Mouse (Mus musculus) heart, embryonic 13.5 days (tissue): Measurements from ENCODE around the gene Yjefn3. TPM values are rescaled to one million over a fixed set of nuclear protein-coding genes. Genes with fewer than 3 reads are reported as not detected.
"Not testable (repeated sequence)": the region's sequence is repeated elsewhere in the genome, so short reads cannot be mapped to it uniquely, and the experiment has no call there.

ENCODE experiments used
- ATAC-seq: fragments of 200-750 bp; cut with Nextera tagmentation; 2 replicates; pipeline ENCODE4 v1.8.0; 2017; ENCODE audit warnings: moderate TSS enrichment; ENCODE audit not compliant: insufficient number of reproducible peaks, low FRiP score, low TSS enrichment; ENCODE audit errors: extremely low read depth
- H3K27ac ChIP-seq: fragments of 300-500 bp; sonication (generic); replicated peaks from 2 replicates; pipeline ENCODE4 v1.5.1; 2015; ENCODE audit warnings: moderate library complexity, mild to moderate bottlenecking, inconsistent platforms
- H3K27me3 ChIP-seq: fragments of 300-500 bp; sonication (generic); replicated peaks from 2 replicates; pipeline ENCODE4 v1.6.1; 2015; ENCODE audit warnings: mild to moderate bottlenecking, inconsistent platforms
- H3K36me3 ChIP-seq: fragments of 300-500 bp; sonication (generic); 2 replicates; pipeline ENCODE4 v1.6.1; 2015; ENCODE audit warnings: mild to moderate bottlenecking, inconsistent platforms
- H3K4me1 ChIP-seq: fragments of 300-500 bp; sonication (generic); 2 replicates; pipeline ENCODE4 v1.6.1; 2015; ENCODE audit warnings: inconsistent platforms
- H3K4me2 ChIP-seq: fragments of 300-500 bp; sonication (generic); 2 replicates; pipeline ENCODE4 v1.6.1; 2015; ENCODE audit warnings: inconsistent platforms, mild to moderate bottlenecking, moderate library complexity
- H3K4me3 ChIP-seq: fragments of 300-500 bp; sonication (generic); 2 replicates; pipeline ENCODE4 v1.5.1; 2015; ENCODE audit warnings: moderate library complexity, mild to moderate bottlenecking, inconsistent platforms
- H3K9ac ChIP-seq: fragments of 300-500 bp; sonication (generic); 2 replicates; pipeline ENCODE4 v1.6.1; 2015; ENCODE audit warnings: inconsistent platforms, mild to moderate bottlenecking, moderate library complexity
- H3K9me3 ChIP-seq: fragments of 300-500 bp; sonication (generic); 2 replicates; pipeline ENCODE4 v1.6.1; 2016; ENCODE audit warnings: inconsistent platforms
- WGBS: fragments of 180-500 bp; shearing (Covaris S2); methylation state at CpG from one replicate; pipeline ENCODE4 v1.1.7; 2015; ENCODE audit warnings: mixed read lengths; 5-methylcytosine and 5-hydroxymethylcytosine counted together
- polyA plus RNA-seq: library from polyadenylated mRNA; unstranded; fragments of >200 nt; fragmentation: Nextera tagmentation; extraction: Ambion mirVana; gene quantifications from 2 replicates; pipeline ENCODE4 v1.2.1, GENCODE M21; 2015

The Yjefn3 gene
- 8.1 and 8.2 TPM in 2 replicates for polyA plus RNA-seq

DNA sequence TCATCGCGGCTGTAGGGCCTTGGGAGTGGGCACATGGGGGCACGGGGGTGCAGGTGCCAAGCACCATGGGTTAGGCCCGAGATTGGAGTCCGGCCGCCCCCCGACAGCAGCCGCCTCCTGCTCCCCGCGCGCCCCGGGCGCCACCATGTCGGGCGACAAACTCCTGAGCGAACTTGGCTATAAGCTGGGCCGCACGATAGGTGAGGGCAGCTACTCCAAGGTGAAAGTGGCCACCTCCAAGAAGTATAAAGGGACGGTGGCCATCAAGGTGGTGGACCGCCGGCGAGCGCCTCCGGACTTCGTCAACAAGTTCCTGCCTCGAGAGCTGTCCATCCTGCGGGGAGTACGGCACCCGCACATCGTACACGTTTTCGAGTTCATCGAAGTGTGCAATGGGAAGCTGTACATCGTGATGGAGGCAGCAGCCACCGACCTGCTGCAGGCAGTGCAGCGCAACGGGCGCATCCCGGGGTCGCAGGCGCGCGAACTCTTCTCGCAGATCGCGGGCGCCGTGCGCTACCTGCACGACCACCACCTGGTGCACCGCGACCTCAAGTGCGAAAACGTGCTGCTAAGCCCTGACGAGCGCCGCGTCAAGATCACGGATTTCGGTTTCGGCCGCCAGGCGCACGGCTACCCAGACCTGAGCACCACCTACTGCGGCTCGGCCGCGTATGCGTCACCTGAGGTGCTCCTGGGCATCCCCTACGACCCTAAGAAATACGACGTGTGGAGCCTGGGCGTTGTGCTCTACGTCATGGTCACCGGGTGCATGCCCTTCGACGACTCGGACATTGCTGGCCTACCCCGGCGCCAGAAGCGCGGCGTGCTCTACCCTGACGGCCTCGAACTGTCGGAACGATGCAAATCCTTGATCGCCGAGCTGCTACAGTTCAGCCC is at the start of gene Yjefn3, which contains the start of the genes Tssk6 and Ndufa13:
Gene Yjefn3 (minus strand): TSS at position 550 of the 900 bp plus-strand sequence.
Gene Tssk6 (plus strand): TSS at position 22 of the 900 bp plus-strand sequence.
Gene Ndufa13 (minus strand): TSS at position 396 of the 900 bp plus-strand sequence.
- Histone ChIP-seq H3K4me1 (peaks cover 78% of the 10 kb centered on the region), H3K4me2 (peak within 1 kb of the TSS; percentile 95), H3K9me3 (no peaks in the 10 kb centered on the region), H3K36me3 (peaks cover 27% of the 10 kb centered on the region), H3K27ac (peak within 1 kb of the TSS; percentile 91), H3K9ac (peak within 1 kb of the TSS; percentile 91), H3K4me3 (peak within 1 kb of the TSS; percentile 75), H3K27me3 (no peaks in the 10 kb centered on the region)
- WGBS, result 4% methylated on average over 89 of the region's 89 CpGs
- ATAC-seq, result peak; percentile 6

DNA sequence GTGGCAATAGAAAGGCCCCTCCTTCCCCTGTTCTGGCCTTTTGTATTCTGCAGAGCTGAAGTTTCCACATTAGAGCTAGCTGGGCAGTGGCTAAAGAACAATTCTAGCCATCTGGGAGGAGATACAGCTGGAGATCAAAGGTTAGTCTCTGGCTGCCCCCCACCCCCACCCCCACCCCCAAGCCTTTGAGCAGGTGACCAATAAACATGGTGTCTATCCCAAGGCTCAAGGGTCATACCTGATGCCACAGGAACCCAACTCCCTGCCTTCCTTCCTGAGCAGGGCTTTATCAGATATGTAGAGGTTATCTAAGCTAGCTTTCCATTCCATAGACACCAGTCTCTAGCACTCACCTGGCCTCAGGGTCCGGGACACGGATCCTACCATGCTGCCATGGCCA is 47.8 kb upstream of the Yjefn3 start:
- ATAC-seq, result no peak
- no peak overlapping the region for H3K4me3 ChIP-seq
- WGBS, result 81% methylated on average over 2 of the region's 2 CpGs

DNA sequence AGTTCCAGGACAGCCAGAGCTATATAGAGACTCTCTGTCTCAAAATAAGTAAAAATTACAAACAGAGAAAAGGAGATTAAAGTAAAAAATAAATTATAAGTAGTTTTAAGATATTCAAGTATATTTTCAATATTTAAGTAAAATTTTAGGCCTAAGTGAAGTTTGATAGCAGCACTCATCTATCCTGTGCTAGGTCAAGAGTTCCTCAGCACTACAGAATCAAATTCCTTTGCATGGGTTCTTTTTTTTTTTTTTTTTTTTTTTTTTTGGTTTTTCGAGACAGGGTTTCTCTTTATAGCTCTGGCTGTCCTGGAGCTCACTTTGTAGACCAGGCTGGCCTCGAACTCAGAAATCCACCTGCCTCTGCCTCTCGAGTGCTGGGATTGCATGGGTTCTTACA is 40.0 kb upstream of the Yjefn3 start:
- not testable (repeated sequence) for H3K27ac ChIP-seq, H3K27me3 ChIP-seq, H3K9me3 ChIP-seq, H3K9ac ChIP-seq, ATAC-seq, H3K4me3 ChIP-seq, H3K4me2 ChIP-seq
- Histone ChIP-seq H3K36me3 (peaks cover 11% of the 10 kb centered on the region), H3K4me1 (peaks cover 62% of the 10 kb centered on the region)
- WGBS, result 83% methylated on average over 3 of the region's 3 CpGs

More for the DNA sequence above, 47.8 kb upstream of the Yjefn3 start:
- peaks cover 33% of the 10 kb centered on the region for H3K36me3 ChIP-seq
- peaks cover 27% of the 10 kb centered on the region for H3K4me1 ChIP-seq
- H3K4me2 ChIP-seq, result no peak overlapping the region
- no peak overlapping the region for H3K9ac ChIP-seq
- H3K27ac ChIP-seq, result no peak overlapping the region
- H3K27me3 ChIP-seq, result no peaks in the 10 kb centered on the region
- H3K9me3 ChIP-seq, result no peaks in the 10 kb centered on the region

- 79% methylated on average over 2 of the region's 2 CpGs for WGBS
- H3K4me1 ChIP-seq, result peaks cover 84% of the 10 kb centered on the region
- H3K9me3 ChIP-seq, result no peaks in the 10 kb centered on the region
Measured at GRCm38 (mm10) chr8:69940386-69940785, 37.9 kb upstream of the Yjefn3 start.

GRCm38 (mm10) chr8:69939633-69940032 is 37.1 kb upstream of the Yjefn3 start:
- Histone ChIP-seq H3K9me3 (no peaks in the 10 kb centered on the region), H3K4me1 (peaks cover 88% of the 10 kb centered on the region), H3K27ac (peak overlapping the region; percentile 82), H3K9ac (peak overlapping the region; percentile 44; the same call in 1 of the 2 replicates), H3K4me3 (no peak overlapping the region), H3K4me2 (peak overlapping the region; percentile 28), H3K27me3 (no peaks in the 10 kb centered on the region), H3K36me3 (peaks cover 12% of the 10 kb centered on the region)
- WGBS, result 13% methylated on average over 3 of the region's 3 CpGs
- ATAC-seq, result 0 out of 2 replicates have a peak, but pooled peaks have one; percentile 38

More at GRCm38 (mm10) chr8:69940386-69940785, 37.9 kb upstream of the Yjefn3 start:
- Histone ChIP-seq H3K9ac (no peak overlapping the region), H3K27ac (peak overlapping the region; percentile 82), H3K4me2 (no peak overlapping the region), H3K36me3 (peaks cover 7% of the 10 kb centered on the region; the same call in 1 of the 2 replicates), H3K4me3 (no peak overlapping the region), H3K27me3 (no peaks in the 10 kb centered on the region)
- ATAC-seq, result no peak

DNA sequence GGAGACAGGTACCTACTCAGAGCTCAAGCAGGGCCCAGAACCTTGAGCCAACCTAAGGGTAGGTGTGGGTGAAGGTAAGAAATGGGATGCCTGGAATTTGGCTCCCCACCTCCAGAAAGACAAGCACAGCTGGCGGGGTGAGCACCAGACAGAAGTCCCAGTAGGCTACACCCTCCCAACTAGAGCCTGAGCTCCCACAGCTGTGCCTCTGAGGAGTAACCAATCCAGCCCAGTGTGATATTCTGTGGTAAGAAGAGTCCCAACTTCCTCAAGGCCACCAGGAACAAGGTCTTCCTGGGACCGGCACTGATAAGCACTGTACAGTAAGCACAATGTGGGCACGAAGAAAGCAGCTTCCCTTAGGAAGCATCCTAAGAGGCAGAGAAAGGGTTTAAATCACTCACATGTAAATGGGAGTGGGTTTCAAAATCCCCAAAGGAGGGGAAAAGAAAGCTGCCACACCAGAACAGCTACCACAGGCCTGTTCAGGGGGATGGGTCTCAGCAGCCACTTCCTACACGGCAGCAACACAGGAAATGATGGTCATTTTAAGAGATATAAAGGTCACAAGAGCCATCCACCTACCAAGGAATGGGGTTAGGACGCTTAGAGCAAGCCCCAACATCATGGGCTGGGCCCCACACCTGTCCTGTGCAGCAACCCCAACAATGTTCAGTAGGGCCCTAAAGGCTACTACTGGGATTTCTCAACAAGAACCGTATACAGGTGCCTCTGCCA is 35.9 kb upstream of the Yjefn3 start:
- no peak for ATAC-seq
- Histone ChIP-seq H3K4me3 (no peak overlapping the region), H3K27me3 (no peaks in the 10 kb centered on the region), H3K9me3 (no peaks in the 10 kb centered on the region), H3K27ac (peak overlapping the region; percentile 95), H3K36me3 (peaks cover 24% of the 10 kb centered on the region), H3K4me1 (peaks cover 85% of the 10 kb centered on the region), H3K4me2 (no peak overlapping the region), H3K9ac (0 out of 2 replicates have a peak overlapping the region, but pooled peaks have one; percentile 3)
- 66% methylated on average over 6 of the region's 6 CpGs for WGBS

- no peak for ATAC-seq
- Histone ChIP-seq H3K9ac (peak overlapping the region; percentile 50; the same call in 1 of the 2 replicates), H3K27me3 (no peaks in the 10 kb centered on the region), H3K27ac (peak overlapping the region; percentile 95), H3K4me2 (no peak overlapping the region), H3K4me1 (peaks cover 78% of the 10 kb centered on the region), H3K4me3 (no peak overlapping the region), H3K36me3 (peaks cover 30% of the 10 kb centered on the region), H3K9me3 (no peaks in the 10 kb centered on the region)
- 60% methylated on average over 3 of the region's 3 CpGs for WGBS
Measured at GRCm38 (mm10) chr8:69937466-69937865, 35.0 kb upstream of the Yjefn3 start.

DNA sequence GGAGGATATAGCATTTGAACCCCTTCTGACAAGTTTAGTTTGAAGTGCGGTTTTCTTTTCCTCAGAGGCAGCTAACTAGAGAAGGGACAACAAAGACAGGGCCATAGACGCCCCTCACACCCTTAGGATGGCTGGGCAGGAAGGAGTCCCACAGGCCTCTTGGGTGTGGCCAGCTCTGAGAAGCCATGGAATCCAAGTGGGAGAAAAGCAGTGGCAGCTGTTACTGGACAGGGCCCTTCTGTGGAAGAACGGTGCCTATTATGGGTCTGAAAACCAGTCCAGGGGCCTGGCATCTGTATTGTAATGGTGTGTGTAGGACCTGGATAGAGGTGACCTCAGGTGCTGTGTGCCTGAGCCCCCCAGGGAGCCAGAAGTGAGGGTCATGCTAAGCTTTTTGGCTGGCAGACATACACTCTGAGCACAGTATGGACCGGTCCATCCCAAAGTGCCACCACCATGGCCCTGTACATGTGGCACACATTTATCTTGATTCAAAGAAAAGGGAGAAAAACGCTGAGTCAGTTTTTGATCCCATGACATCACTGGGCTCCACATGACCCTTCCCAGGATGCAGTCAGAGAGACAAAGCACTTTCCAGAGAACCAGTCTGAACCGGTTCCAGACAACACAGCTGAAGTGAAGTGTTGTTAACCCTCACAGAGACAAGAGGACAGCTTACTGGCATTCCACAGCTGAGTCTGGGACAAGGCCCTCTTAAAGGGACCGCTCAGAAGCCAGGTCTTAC is 33.7 kb upstream of the Yjefn3 start:
- Histone ChIP-seq H3K4me3 (no peak overlapping the region), H3K9ac (peak overlapping the region; percentile 65), H3K27me3 (no peaks in the 10 kb centered on the region), H3K27ac (peak overlapping the region; percentile 95), H3K4me1 (peaks cover 75% of the 10 kb centered on the region), H3K36me3 (peaks cover 35% of the 10 kb centered on the region), H3K9me3 (no peaks in the 10 kb centered on the region), H3K4me2 (peak overlapping the region; percentile 24; the same call in 1 of the 2 replicates)
- 44% methylated on average over 7 of the region's 7 CpGs for WGBS
- peak; percentile 67; the same call in 1 of the 2 replicates for ATAC-seq

- no peak for ATAC-seq
- Histone ChIP-seq H3K27me3 (no peaks in the 10 kb centered on the region), H3K36me3 (peaks cover 35% of the 10 kb centered on the region), H3K9me3 (no peaks in the 10 kb centered on the region), H3K4me2 (no peak overlapping the region), H3K27ac (peak overlapping the region; percentile 95), H3K9ac (0 out of 2 replicates have a peak overlapping the region, but pooled peaks have one; percentile 65), H3K4me1 (peaks cover 67% of the 10 kb centered on the region), H3K4me3 (no peak overlapping the region)
- WGBS, result 87% methylated on average over 3 of the region's 3 CpGs
Measured at GRCm38 (mm10) chr8:69935431-69935830, 32.9 kb upstream of the Yjefn3 start.

- ATAC-seq, result no peak
- H3K4me2 ChIP-seq, result no peak overlapping the region
- H3K4me1 ChIP-seq, result peaks cover 59% of the 10 kb centered on the region
- no peak overlapping the region for H3K9ac ChIP-seq
- H3K36me3 ChIP-seq, result peaks cover 38% of the 10 kb centered on the region
- peak overlapping the region; percentile 46; the same call in 1 of the 2 replicates for H3K27ac ChIP-seq
- 68% methylated on average over 5 of the region's 5 CpGs for WGBS
- H3K4me3 ChIP-seq, result no peak overlapping the region
- no peaks in the 10 kb centered on the region for H3K9me3 ChIP-seq
- no peaks in the 10 kb centered on the region for H3K27me3 ChIP-seq
Measured at GRCm38 (mm10) chr8:69934582-69934981, 32.1 kb upstream of the Yjefn3 start.
